Mouse (Mus musculus) left cerebral cortex, adult 8-10 months (tissue): ENCODE measurements at regions not wholly inside any gene's neighbourhood (a gene's known extent, or its start where the extent isn't known, plus 50 kb on each side); places are given as distances from the start of the nearest gene placed in this dataset.
"Not testable (repeated sequence)": the region's sequence is repeated elsewhere in the genome, so short reads cannot be mapped to it uniquely, and the experiment has no call there.

Source experiments
- DNase-seq, 2 experiments: peaks; one replicate each; pipeline ENCODE4 v3.0.0; 2022; ENCODE audit warnings: low spot score in 2 of 2

DNA sequence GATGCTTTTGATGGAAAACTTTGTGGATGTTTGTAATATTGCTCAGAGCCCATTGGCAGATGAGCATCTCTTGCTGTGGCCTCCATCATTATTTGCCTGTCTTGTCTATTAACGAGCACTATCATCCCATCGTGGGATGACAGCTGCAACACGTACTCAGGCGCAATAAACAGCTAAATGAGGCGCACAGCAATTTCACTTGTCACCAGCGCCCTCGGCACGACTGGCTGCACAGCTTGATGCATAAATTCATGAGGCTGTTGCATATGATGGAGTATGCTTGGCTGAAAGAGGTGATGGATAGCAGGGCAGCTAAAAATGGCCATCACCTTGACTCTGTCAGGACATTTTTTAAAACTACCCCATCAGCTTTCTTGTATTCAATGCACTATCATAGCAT is 853.1 kb upstream of the Pou3f2 start:
- no peak for DNase-seq

DNA sequence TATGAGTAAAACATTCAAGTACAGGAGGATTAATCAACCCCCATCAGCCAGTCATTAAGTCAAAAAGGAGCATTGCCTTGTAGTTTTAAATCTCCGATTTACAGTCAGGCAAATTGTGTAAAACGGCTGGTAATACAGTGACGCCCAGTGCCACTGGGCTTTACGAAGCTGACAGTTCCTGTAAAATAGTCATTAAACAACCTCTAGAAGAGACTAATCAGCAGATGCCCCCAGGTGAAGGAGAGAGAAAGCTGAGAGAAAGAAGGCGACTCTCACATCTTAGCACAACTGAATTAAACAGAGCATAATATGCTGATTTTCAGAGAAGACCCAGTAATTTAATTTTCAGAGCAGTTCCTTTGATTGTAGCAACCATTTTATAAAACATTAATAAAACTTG is 850.3 kb upstream of the Pou3f2 start:
- DNase-seq: no peak

DNA sequence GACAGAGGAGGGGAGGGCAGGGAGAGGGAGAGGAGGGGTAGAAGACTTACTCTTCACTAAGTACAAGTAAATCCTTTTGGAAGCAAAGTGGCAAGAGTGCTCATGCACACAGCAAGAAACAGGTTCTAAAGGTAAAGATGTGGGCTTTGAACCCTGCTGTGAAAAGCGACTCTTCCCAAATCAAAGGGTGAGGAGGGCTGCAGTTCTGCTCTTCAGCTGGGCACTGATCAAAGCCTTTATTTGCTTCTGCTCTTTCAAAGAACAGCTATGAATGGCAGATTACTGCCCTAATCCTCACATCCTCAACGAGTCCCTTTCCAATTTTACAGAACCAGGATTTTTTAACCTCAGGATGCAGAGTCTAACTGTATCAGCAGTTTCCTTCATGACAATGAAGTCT is 812.5 kb upstream of the Pou3f2 start:
- DNase-seq: no peak

DNA sequence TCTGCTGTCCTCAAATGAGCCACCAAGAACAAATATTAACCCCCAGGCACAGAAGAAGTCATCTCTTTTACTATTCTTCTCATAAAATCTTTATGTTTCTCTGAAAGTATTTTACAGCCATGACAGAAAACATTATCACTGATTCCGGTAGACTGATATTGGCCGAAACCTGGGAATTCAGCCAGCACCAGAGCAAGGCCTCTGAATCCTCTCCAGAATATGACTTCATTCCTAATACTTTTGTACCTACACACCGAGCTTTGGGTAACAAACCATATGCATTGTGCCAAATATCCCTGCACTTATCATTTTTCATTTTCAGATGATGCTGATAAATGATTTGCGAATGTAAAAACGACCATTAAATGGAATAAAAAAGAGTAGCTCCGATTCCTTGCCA is 791.9 kb upstream of the Pou3f2 start:
- no peak for DNase-seq

DNA sequence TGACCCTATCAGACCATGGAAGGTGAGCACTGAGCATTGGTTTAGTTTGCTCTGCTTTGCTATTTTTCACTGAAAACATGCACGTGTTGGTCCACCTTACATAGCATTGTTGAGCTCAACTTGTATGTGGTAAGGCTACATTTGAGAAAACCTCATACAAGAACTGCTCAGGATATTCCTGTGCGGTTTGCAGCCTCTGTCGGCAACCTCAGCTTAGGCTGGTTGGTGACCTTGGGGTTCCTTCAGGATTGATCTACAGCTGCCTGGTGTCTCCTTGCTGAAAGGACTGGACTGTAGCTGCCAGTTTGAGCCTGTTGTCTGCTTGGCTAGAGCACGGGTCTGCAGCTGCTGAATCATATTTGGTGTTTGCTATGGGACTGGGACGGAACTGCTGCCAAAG is 787.0 kb upstream of the Pou3f2 start:
- no peak for DNase-seq

DNA sequence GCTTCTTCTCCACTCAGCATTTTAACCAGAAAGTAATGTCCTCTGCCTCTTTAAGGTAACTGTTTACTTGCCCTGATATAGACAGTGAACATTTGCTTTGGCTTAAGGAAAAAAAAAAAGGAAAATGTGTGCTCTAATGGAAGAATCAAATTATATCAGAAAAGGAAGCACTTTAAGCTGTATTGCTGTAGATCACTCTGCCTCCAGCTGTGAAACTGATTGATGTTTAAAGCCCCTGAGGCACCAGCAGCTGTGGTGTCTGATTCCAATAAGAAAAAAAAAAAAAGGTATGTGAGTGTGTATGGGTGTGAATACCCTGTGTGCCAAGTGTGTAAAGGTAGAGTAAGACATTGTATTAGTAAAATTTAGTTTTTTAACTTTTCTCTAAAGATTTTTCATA is 783.8 kb upstream of the Pou3f2 start:
- no peak for DNase-seq

DNA sequence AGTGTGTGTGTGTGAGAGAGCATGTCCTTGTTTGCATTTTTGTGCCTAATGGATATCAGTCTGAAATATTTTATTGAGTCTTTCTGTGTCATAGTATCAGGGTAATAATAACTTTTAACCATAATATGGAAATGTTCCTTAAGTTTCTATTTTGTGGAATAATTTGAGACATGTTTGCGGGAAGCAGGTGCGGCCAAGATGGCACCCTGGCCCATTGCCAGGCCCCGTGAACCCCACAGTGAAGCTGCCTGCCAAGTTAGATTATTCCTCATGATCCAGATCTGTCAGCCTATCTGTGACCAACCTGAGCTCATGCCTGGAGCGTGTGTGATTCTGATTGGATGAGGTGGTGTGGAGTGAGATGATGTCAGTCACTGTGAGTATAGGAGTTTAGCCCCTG is 772.2 kb upstream of the Pou3f2 start:
- DNase-seq: no peak

DNA sequence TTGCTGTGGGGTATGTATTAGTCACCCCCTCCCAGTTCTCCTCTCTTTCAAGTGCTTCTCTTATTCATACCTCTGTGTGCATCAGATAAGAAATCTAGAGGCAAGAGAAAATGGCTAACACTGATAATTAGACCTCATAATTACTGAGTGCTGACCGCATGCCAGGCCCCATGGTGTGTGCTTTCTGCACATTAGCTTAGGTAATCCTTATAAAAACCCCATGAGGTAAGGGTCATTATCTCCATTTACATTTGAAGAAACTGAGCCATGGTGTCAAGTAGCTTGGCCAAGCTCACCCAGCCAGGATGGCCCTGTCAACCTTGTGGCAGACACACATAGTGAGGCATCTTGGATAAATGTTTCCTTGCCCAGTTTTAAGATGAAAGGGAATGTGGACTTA is 746.8 kb upstream of the Pou3f2 start:
- DNase-seq: no peak

DNA sequence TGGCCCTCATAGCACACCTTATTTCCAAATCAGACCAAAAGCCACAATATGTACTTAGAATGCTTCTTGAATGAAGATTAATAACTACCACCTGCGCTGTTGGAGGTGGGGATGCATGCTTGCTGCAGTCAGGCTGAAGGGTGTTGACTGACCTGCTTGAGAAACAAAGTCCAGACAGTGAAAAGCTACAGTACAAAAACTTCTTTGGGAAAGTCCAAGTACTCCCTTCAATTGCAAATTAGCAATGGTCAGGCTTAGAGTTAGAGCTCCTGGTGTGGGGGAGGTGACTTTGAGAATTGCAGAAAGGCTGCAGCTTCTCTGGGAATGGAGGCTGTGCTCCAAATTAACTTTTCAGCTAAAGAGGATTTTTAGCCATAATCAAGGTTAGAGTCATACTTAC is 706.6 kb upstream of the Pou3f2 start:
- DNase-seq: not testable (repeated sequence)

DNA sequence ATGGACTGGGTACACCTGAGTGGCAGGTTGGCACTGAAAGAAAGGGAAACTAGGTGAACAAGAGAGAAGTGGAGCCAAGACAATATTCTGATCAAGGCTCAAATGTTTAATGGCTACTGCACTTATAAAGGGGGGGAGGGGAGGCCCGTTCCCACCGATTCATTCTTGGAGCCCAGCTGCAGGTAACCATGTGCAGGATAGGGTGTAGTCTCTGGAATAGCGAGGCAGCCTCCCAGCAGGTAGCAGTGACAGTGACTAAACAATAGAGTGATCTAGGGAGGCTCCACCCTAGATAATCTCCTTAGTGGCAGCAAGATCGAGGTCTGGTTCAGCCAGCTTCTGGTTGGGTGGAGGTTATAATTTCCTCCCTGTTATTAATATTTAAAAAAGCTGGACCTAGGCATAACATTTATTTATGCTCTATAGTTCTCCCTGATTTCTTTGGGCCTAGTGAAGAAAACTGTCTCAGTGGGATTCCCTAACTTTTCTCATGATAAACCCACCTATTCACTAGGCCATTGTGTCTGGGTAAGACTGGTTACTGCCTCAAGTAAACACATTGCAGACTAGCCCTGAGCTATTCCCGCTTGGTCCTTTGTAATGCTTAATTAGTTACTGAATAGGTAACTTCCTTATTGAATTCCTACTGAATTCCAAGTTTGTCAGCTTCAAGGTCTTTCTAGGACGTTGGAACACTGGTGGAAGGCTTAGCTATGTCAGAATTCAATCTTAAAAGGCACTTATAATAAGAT is 705.4 kb upstream of the Pou3f2 start:
- DNase-seq: no peak

DNA sequence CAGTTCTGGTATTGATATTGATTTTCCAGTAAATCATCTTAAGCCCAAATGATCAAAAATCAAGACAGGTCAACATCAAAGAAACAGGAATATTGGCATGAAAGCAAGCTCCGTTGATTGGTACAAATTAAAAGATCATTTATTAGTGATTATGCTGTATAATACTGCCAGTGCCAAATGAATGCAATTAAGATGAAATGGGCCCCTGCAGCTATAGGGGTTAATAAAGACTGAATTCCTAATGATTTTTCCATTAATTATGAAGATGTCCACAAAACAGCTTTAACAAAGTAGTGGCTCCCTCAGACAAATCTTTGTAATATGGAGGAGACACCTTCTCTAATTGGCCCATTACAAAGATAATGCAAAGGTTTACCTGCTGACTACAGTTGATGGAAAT is 685.6 kb upstream of the Pou3f2 start:
- no peak for DNase-seq

DNA sequence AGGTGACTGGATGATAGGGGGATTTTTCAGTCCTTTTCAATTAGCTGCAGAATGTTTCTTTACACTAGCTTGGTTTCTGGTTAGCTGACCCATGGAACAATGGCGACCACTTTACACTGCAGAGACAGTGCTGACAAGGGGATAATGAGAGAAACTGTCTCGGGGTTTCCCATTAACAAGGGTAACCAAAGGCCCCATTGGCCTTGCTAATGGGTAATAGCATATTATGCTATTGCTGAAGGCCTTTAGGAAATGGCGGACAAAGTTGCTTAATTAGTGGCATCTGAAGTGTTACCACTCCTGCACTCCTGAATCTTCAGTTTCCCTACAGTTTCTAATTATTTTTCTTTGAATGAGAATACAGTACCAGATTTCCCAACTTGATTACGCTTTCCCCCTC is 685.2 kb upstream of the Pou3f2 start:
- DNase-seq: no peak

DNA sequence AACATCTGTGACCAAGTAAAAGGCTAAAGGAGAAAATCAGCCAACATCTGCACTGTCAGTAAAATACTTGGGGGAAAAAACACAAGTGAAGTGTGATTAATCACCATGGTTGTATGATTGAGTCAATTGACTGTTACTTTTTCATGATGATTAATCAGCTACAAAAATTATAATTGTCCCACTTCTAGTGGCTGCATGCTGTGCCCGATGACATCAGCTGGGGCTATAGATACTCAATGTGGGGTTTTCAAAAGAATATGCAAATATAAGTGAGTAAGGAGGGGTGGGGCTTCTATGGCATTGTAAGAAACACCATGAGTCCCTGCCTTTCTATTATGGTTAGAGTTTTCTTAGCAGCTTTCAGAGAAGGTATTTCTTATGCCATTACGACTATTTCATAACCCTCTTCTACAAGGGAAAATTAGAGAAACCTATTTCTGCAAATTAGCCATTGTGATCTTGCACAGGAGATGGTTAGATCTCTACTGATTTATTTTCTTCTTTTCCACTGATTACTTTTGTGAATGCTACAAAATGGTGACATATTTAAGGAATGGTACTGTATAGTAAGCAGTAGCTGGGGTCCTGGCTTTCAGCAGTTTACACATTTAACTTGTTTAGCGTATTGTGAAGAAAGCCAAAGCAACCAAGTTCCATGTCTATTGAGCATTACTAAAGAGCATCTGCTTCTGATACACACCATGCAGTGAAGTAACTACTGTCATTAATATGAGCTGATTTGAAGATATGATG is 660.1 kb upstream of the Pou3f2 start:
- DNase-seq: no peak

DNA sequence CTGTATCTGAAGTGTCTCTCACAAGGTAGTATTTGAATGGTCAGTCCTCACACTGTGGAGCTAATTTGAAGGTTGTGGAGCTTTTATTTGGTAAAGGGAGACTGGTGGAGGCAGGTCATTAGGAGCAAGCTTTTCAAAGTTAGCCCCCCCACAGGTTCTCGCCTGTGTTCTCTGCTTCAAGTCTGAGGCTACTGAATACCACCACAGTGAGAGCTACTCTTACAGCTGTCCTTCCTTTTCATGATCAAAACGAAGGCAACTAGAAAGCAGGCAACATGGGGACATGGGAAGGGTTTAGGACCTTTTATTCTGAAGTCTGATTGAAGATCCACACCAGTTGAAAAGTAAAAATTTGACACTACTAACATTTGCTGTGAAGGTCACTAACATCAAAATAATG is 645.2 kb upstream of the Pou3f2 start:
- no peak for DNase-seq

DNA sequence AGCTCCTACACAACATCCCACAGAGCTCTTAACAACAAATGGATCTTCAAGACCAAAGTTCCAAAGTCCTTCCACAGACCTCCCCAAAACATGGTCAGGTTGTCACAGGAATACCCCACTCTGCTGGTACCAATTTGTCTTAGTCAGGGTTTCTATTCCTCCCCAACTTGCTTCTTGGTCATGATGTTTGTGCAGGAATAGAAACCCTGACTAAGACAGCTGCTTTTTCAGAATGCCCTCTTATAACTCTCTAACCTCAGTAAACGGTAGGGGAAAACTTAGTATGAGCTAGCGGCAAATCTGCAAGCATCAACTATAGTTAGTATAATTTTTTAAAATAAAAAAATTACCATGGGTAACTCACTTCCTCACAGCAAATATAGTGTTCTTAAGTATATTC is 613.3 kb upstream of the Pou3f2 start:
- not testable (repeated sequence) for DNase-seq

DNA sequence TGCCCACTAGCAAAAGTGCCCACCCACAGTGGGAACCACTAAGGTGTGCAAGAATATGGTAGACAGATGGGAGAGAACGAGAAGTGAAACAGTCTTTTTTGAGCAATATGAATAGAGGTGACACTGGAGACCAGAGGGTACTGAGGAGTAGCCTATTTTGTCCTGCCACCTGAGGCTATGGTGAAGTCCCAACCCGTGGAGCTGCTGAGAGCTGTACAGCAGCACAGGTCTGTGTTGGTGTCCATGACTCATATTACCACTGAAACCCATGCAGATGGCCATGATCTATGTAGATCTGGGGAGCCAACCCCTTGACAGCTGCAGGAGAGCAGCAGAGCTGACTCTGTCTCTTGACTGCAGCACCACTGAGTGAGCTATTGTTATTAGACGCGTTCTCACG is 591.4 kb upstream of the Pou3f2 start:
- no peak for DNase-seq

DNA sequence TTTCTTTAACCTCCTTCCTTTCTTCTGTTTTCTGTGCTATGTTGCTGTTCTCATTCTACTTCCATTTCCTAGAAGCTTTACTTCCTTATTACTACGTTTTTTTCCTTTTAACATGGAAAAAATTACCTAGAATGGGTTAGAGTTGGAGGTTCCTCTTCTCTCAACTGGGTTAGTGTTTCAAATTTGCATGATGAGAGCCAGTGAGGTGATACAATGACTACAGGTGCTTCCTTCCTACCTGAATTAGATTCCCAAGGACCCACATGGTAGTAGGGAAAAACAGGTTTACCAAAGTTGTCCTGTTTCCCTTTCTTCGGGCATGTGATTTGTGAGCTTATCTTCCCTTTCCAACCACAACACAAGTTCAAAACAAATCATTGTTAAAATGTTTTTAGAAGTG is 589.4 kb upstream of the Pou3f2 start:
- no peak for DNase-seq

DNA sequence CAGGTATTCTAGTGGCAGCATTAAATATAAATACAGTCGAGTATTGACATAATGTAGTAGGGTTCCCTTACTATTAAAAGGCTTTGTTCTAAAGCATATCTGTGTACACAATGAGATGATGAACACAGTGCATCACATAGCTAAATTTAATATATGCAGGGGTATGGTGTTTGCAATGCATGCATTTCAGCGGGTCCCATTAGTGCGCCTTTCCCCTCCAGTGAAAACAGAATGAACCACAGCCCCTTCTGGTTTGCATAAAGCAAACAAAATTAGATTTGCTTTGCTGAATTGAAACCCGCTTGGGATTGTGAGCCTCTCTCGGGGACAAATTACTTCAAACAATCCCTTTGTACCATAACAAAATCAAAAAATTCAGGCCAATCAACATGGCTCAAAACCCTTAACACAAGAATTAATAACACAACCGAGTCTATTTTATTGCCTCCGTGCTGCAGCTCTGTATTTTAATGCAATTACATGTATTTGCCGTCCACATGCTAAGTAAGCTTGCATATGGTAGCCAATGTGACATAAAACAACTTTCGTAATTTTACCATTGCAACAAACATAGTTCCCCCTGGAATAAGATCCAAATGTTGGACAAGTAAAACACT is 562.6 kb upstream of the Pou3f2 start:
- no peak for DNase-seq

DNA sequence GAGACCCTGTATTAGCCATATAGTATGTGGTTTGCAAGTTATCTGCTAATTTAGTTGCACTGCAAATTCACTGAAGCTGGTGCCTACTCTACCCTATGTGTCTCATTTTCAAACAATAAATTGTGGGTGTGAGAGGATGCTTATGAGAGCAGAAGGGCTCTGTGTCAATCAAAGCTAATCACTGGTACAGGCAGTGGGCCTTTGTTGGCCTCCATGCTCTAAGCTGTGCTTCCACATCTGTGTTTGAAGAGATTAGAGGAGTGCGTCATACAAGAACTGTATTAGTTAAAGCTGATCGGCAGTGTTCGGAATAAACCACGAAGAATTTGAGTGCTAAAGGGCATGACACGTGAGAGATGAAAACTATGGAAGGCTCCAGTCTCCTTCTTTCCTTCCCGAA is 549.6 kb upstream of the Pou3f2 start:
- DNase-seq: no peak

DNA sequence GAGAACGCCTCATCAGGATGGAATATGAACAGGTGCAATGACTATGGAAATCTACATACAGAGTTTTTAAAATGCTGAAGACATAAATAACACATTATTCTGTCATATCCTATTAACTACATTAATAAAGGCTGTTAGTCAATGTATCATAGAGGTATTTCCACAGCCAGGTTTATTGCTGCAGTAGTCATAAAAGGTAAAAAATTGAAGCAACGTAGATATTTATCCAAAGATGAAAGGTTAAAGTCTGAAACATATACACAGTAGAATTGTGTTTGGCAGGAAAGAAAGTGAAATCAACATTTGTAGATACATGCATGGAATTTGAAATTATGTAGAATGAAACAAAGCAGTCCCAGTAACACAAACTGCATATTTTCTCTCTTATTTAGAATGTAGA is 543.1 kb upstream of the Pou3f2 start:
- DNase-seq: no peak

DNA sequence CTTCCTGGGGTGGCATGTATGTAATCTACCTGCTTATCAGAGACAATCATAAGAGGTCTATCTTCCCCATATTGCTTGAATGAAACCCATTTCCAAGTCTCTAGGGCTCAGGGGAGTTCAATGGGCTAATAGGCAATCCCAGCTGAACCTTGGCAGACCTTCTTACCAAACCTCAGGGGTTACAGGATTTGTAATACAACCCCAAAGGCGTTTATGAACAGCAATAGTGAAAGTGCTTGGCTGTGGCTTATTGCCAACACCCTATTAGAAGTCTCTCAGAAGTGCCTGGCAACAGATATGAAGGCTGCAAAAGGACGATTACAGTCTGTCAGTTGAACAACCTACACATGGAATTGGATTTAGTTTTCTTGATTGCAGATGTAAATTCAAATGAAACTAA is 534.0 kb upstream of the Pou3f2 start:
- DNase-seq: no peak

DNA sequence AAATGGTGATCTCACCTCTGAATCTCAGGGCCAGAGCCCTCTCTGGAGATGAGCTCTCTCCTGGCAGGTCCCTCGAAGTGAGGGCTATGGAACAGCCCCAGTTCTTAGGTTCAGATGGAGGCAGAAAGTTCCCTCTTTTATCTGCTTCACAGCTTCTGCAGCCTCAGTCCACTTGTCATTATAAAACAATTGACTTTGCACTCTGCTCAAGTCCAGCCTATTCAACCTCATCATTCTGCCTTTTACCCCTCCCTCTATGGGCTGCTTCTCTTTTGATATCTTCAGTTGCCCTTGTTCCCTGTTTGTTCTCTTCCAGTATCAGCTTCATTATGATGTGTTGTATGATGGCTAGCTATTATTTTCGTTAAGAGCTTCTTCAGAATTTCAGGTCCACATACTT is 522.2 kb upstream of the Pou3f2 start:
- no peak for DNase-seq

DNA sequence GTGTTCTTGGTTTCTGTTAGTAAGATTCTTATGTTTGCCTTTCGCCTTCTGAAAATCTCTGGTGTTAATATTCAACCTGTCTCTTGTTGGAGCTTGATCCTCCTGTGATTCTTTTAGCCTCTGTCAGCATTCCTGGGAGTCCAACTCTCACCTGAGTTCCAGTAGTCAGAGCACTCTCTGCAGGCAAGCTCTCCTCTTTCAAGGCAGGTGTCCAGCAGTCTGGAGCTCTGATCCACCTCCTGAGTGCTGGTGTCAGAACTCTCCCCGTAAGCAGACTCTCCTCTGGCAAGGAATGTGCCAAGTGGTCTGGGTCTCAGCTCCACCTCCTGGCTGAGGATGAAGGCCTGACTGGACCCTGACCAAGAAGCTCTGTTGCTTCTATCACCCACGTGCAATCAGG is 521.0 kb upstream of the Pou3f2 start:
- not testable (repeated sequence) for DNase-seq
